Mouse (Mus musculus) forebrain, embryonic 11.5 days (tissue): Measurements from ENCODE around the gene Gm128. TPM values are rescaled to one million over a fixed set of nuclear protein-coding genes. Genes with fewer than 3 reads are reported as not detected.

Experiments used
- ATAC-seq: fragments of 200-750 bp; cut with Nextera tagmentation; replicated peaks from 2 replicates; pipeline ENCODE4 v1.8.0; 2017; ENCODE audit warnings: moderate TSS enrichment; ENCODE audit not compliant: low FRiP score
- DNase-seq: peaks from one replicate; pipeline ENCODE4 v3.0.0-alpha.2; 2017; ENCODE audit warnings: low spot score
- H3K27ac ChIP-seq: fragments of 300-500 bp; sonication (generic); 2 replicates; pipeline ENCODE4 v1.5.1; 2014; ENCODE audit warnings: low read depth, low read length
- H3K27me3 ChIP-seq: fragments of 300-500 bp; sonication (generic); 2 replicates; pipeline ENCODE4 v1.6.1; 2014; ENCODE audit warnings: mild to moderate bottlenecking, low read length, mixed read lengths; ENCODE audit not compliant: control insufficient read depth, insufficient read depth
- H3K36me3 ChIP-seq: fragments of 300-500 bp; sonication (generic); 2 replicates; pipeline ENCODE4 v1.6.1; 2014; ENCODE audit warnings: mild to moderate bottlenecking, low read length, moderate library complexity, mixed read lengths; ENCODE audit not compliant: control insufficient read depth, insufficient read depth
- H3K4me1 ChIP-seq: fragments of 300-500 bp; sonication (generic); replicated peaks from 2 replicates; pipeline ENCODE4 v1.6.1; 2014; ENCODE audit warnings: low read length, mixed read lengths; ENCODE audit not compliant: control insufficient read depth, insufficient read depth
- H3K4me2 ChIP-seq: fragments of 300-500 bp; sonication (generic); 2 replicates; pipeline ENCODE4 v1.6.1; 2014; ENCODE audit warnings: low read depth, mild to moderate bottlenecking, low read length, moderate library complexity, mixed read lengths; ENCODE audit not compliant: severe bottlenecking
- H3K4me3 ChIP-seq: fragments of 300-500 bp; sonication (generic); 2 replicates; pipeline ENCODE4 v1.5.1; 2014; ENCODE audit warnings: low read depth, low read length
- H3K9ac ChIP-seq: fragments of 300-500 bp; sonication (generic); 2 replicates; pipeline ENCODE4 v1.6.1; 2014; ENCODE audit warnings: low read length
- H3K9me3 ChIP-seq: fragments of 300-500 bp; sonication (generic); 2 replicates; pipeline ENCODE4 v1.6.1; 2016; ENCODE audit warnings: low read length, mixed read lengths; ENCODE audit not compliant: control insufficient read depth
- WGBS: fragments of 180-500 bp; shearing (Covaris S2); extraction: QIAGEN DNeasy Blood & Tissue Kit; methylation state at CpG from one replicate; pipeline ENCODE4 v1.1.7; 2014; 5-methylcytosine and 5-hydroxymethylcytosine counted together
- polyA plus RNA-seq: library from polyadenylated mRNA; unstranded; fragments of >200 nt; fragmentation: Nextera tagmentation; extraction: Ambion mirVana; gene quantifications from 2 replicates; pipeline ENCODE4 v1.2.1, GENCODE M21; 2014

Gm128 gene
- 0.17 and 0.21 TPM in 2 replicates for polyA plus RNA-seq

GRCm38 (mm10) chr3:95241498-95241897 is at the start of gene Gm128:
Gene Gm128 (minus strand): TSS chr3:95241598.
- Histone ChIP-seq H3K27ac (no peak within 1 kb of the TSS), H3K9ac (peak within 1 kb of the TSS; percentile 16), H3K27me3 (no peaks in the 10 kb centered on the region), H3K36me3 (no peaks in the 10 kb centered on the region; the same call in 1 of the 2 replicates), H3K9me3 (no peaks in the 10 kb centered on the region), H3K4me3 (no peak within 1 kb of the TSS), H3K4me2 (0 out of 2 replicates have a peak within 1 kb of the TSS, but pooled peaks have one; percentile 8), H3K4me1 (no peaks in the 10 kb centered on the region)
- no peak for DNase-seq
- ATAC-seq = no peak
- 79% methylated on average over 7 of the region's 7 CpGs for WGBS

DNA sequence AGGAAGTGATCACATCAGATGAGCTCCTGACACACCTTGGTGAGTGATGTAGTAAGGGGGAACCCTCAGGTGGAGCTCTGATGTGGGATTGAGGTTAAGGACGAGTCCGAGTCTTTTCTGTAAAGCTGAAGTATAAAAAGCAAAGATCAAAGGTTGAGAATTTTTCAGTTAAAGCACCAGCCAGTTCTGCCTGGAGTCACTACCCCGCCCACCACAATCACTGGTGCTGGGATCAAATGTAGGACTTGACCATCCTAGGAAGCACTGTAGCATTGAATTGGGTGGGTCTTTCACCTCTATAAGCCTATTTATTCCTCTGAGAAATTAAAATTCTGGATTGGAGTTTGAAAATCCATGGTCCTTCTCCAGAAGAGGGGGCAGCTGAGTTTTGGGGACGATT is 49.6 kb upstream of the Gm128 start:
- no peak for DNase-seq
- 91% methylated on average over 4 of the region's 4 CpGs for WGBS
- no peak overlapping the region for H3K4me3 ChIP-seq

DNA sequence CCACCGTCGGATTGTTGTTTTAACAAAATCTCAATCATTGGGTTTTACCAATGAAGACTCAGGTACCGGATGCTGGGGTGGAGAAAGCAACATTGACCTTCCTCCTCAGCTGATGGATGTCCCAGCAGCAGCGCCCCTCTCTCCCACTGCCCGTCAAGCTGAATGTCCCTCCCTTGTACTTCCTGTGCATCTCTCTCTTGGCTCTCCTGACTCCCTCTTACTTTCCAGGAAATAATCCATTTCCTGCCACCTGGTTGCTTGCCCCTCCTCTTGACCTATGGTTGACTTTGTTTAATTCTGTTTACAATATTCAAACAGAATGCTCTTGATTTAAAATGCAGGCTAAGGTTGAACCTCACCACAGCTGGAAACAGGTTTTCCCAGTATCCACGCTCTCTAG is 48.8 kb upstream of the Gm128 start:
- no peak for DNase-seq
- Histone ChIP-seq H3K27ac (no peak overlapping the region), H3K4me1 (no peaks in the 10 kb centered on the region), H3K4me2 (no peak overlapping the region), H3K27me3 (no peaks in the 10 kb centered on the region), H3K9ac (no peak overlapping the region), H3K4me3 (no peak overlapping the region), H3K36me3 (no peaks in the 10 kb centered on the region; the same call in 1 of the 2 replicates), H3K9me3 (no peaks in the 10 kb centered on the region)
- 79% methylated on average over 6 of the region's 6 CpGs for WGBS
- ATAC-seq = no peak

More for the DNA sequence above, 49.6 kb upstream of the Gm128 start:
- no peak for ATAC-seq
- Histone ChIP-seq H3K36me3 (no peaks in the 10 kb centered on the region; the same call in 1 of the 2 replicates), H3K27ac (no peak overlapping the region), H3K9ac (no peak overlapping the region), H3K27me3 (no peaks in the 10 kb centered on the region), H3K4me1 (no peaks in the 10 kb centered on the region), H3K9me3 (no peaks in the 10 kb centered on the region), H3K4me2 (no peak overlapping the region)

GRCm38 (mm10) chr3:95289419-95289818 is 48.0 kb upstream of the Gm128 start:
- H3K4me2 ChIP-seq = no peak overlapping the region
- H3K27me3 ChIP-seq = no peaks in the 10 kb centered on the region
- H3K9ac ChIP-seq = no peak overlapping the region
- no peaks in the 10 kb centered on the region for H3K9me3 ChIP-seq
- no peak overlapping the region for H3K4me3 ChIP-seq
- H3K4me1 ChIP-seq = no peaks in the 10 kb centered on the region
- WGBS = 93% methylated on average over 4 of the region's 4 CpGs
- no peak for DNase-seq
- H3K27ac ChIP-seq = no peak overlapping the region
- no peak for ATAC-seq
- no peaks in the 10 kb centered on the region; the same call in 1 of the 2 replicates for H3K36me3 ChIP-seq

DNA sequence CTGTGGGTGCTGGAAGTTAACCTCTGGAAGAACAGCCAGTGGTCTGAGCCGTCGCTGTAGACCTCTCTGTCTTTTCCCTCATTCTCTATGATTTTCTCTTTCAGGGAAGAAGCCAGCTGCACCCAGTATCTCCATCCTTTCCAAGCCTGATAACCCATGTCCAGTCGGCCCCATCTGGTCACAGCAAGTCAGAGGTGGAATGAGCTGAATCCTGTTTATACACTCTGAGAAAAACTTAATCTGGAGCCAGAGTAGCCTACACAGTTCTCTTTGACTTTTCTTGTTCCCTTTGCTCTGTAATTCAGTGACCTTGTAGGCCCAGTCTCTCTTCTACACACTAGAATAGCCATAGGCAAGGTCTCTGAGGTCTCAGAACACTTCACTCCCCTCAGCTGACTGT is 46.1 kb upstream of the Gm128 start:
- no peak overlapping the region for H3K9ac ChIP-seq
- H3K4me2 ChIP-seq = no peak overlapping the region
- H3K27me3 ChIP-seq = no peaks in the 10 kb centered on the region
- H3K36me3 ChIP-seq = no peaks in the 10 kb centered on the region
- H3K27ac ChIP-seq = no peak overlapping the region
- no peak for DNase-seq
- H3K4me1 ChIP-seq = peaks cover 6% of the 10 kb centered on the region
- 92% methylated on average over 3 of the region's 3 CpGs for WGBS
- no peak for ATAC-seq
- no peaks in the 10 kb centered on the region for H3K9me3 ChIP-seq
- no peak overlapping the region for H3K4me3 ChIP-seq

GRCm38 (mm10) chr3:95286510-95286909 is 45.1 kb upstream of the Gm128 start:
- no peaks in the 10 kb centered on the region for H3K9me3 ChIP-seq
- ATAC-seq (no peak), DNase-seq (no peak)
- no peak overlapping the region for H3K4me3 ChIP-seq
- no peak overlapping the region for H3K27ac ChIP-seq
- H3K9ac ChIP-seq = no peak overlapping the region
- H3K4me1 ChIP-seq = peaks cover 6% of the 10 kb centered on the region
- no peaks in the 10 kb centered on the region for H3K36me3 ChIP-seq
- H3K4me2 ChIP-seq = no peak overlapping the region
- 87% methylated on average over 7 of the region's 7 CpGs for WGBS
- no peaks in the 10 kb centered on the region for H3K27me3 ChIP-seq

- Histone ChIP-seq H3K36me3 (no peaks in the 10 kb centered on the region), H3K9me3 (no peaks in the 10 kb centered on the region), H3K27me3 (no peaks in the 10 kb centered on the region), H3K9ac (no peak overlapping the region), H3K27ac (no peak overlapping the region), H3K4me2 (no peak overlapping the region), H3K4me3 (no peak overlapping the region), H3K4me1 (peaks cover 6% of the 10 kb centered on the region)
- no peak for ATAC-seq
- no peak for DNase-seq
- 74% methylated on average over 5 of the region's 5 CpGs for WGBS
These were observed 44.6 kb upstream of the Gm128 start for GRCm38 (mm10) chr3:95286011-95286410.

- no peaks in the 10 kb centered on the region for H3K9me3 ChIP-seq
- no peak for ATAC-seq
- DNase-seq = no peak
- no peak overlapping the region for H3K27ac ChIP-seq
- no peaks in the 10 kb centered on the region for H3K36me3 ChIP-seq
- peaks cover 8% of the 10 kb centered on the region for H3K4me1 ChIP-seq
- no peak overlapping the region for H3K4me3 ChIP-seq
- H3K9ac ChIP-seq = no peak overlapping the region
- H3K4me2 ChIP-seq = no peak overlapping the region
- WGBS = 96% methylated on average over 5 of the region's 5 CpGs
- H3K27me3 ChIP-seq = no peaks in the 10 kb centered on the region
These were observed 44.0 kb upstream of the Gm128 start for GRCm38 (mm10) chr3:95285390-95285789.

DNA sequence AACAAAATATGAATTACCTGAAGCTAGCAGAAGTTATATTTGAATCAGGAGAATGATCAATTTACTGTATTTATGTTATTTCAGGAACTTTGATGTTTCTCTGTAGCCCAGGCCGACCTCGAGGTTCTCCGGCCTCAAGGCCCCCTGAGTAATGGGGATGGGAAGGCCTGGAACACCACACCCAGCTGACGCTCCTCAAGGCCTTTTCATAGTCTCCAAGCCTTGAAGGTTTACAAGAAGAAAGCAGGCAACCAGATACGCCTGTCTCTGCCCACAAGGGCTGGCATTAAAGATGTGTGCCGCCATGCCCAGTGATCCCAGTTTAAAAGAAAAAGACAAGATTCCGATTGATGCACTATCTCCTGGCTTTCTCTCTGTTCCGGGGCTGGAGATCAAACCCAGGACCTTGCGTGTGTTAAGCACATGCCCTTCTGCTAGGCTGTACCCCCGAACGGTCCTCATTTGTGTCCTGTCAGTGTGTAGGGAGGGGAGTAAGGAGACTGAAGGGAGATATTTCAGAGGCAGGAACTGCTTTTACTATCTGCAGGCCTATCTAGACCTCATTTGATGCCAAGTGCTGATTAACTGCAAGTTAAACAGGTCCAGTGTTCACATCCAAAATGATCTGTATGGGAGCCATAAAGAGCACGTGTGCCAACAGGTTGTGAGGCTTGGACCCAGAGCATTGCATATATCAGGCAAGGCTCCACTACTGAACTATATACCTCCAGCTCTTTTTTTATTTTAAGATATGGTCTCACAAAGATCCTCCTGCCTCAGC is 43.3 kb upstream of the Gm128 start:
- Histone ChIP-seq H3K4me2 (peak overlapping the region; percentile 84; the same call in 1 of the 2 replicates), H3K4me1 (peaks cover 8% of the 10 kb centered on the region), H3K9me3 (no peaks in the 10 kb centered on the region), H3K4me3 (no peak overlapping the region), H3K27ac (no peak overlapping the region), H3K9ac (no peak overlapping the region), H3K27me3 (no peaks in the 10 kb centered on the region), H3K36me3 (no peaks in the 10 kb centered on the region)
- ATAC-seq (no peak), DNase-seq (no peak)
- WGBS = 90% methylated on average over 12 of the region's 12 CpGs
